ENCODE assay signal across 26 mouse cellular contexts in the genomic region with DNA sequence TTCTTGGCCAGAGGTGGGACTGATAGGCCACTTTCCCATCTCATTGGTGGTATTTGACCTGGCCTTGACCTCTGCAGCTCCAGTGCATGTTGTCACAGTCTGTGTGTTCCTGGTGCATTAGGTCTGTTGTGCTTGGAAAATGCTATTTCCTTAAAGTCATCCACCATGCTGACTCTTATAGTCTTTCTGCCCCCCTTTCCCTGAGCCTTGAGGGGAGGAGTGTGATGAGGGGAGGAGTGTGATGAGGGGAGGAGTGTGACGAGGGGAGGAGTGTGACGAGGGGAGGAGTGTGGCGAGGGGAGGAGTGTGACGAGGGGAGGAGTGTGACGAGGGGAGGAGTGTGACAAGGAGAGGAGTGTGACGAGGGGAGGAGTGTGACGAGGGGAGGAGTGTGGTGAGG.
"Had no signal": no experiment of that assay in that cellular context is flagged by ENCODE, and none has a peak within 500 bp of the region (broad histone marks: within the 10 kb centered on the region; RNA-seq: fewer than 3 reads in every experiment).

No protein-coding gene starts in this region.

- H3K27ac ChIP-seq: embryonic facial prominence, embryonic 10.5 days; embryonic facial prominence, embryonic 12.5 days; embryonic facial prominence, embryonic 13.5 days; embryonic facial prominence, embryonic 15.5 days; forebrain, embryonic 10.5 days; forebrain, embryonic 12.5 days; forebrain, embryonic 13.5 days; forebrain, embryonic 15.5 days; gastrocnemius, adult 2 months; heart, adult 2 months had no signal

- H3K36me3 ChIP-seq: embryonic facial prominence, embryonic 10.5 days; embryonic facial prominence, embryonic 12.5 days; embryonic facial prominence, embryonic 13.5 days; embryonic facial prominence, embryonic 15.5 days; forebrain, embryonic 10.5 days; forebrain, embryonic 12.5 days; forebrain, embryonic 15.5 days had no signal

- H3K4me3 ChIP-seq: embryonic facial prominence, embryonic 10.5 days; embryonic facial prominence, embryonic 12.5 days; embryonic facial prominence, embryonic 13.5 days; embryonic facial prominence, embryonic 15.5 days; erythroblast, embryonic 14.5 days; forebrain, embryonic 10.5 days; forebrain, embryonic 12.5 days; forebrain, embryonic 13.5 days; forebrain, embryonic 15.5 days; gastrocnemius, adult 2 months; heart, adult 2 months had no signal

- H3K27me3 ChIP-seq: embryonic facial prominence, embryonic 12.5 days; embryonic facial prominence, embryonic 13.5 days; embryonic facial prominence, embryonic 15.5 days; forebrain, embryonic 12.5 days; forebrain, embryonic 13.5 days; forebrain, embryonic 15.5 days had no signal

- H3K4me1 ChIP-seq: embryonic facial prominence, embryonic 13.5 days; embryonic facial prominence, embryonic 15.5 days had no signal

- DNase-seq: cerebellum, adult 9-11 months; cerebellum, postnatal 10 days; cerebellum, postnatal 14 days; cerebellum, postnatal 25 days; cerebellum, postnatal 36 days; embryo, embryonic 11 days; forebrain, postnatal 0 days; gastrocnemius, adult 2 months; gastrocnemius, postnatal 10 days; gastrocnemius, postnatal 14 days; gastrocnemius, postnatal 25 days; gastrocnemius, postnatal 36 days; heart, adult 11 months; heart, adult 18-20 months; heart, adult 2 months had no signal

- H3K9ac ChIP-seq: embryonic facial prominence, embryonic 12.5 days; embryonic facial prominence, embryonic 13.5 days; embryonic facial prominence, embryonic 15.5 days; forebrain, embryonic 12.5 days; forebrain, embryonic 13.5 days; forebrain, embryonic 15.5 days; forebrain, postnatal 0 days had no signal

- H3K4me2 ChIP-seq: embryonic facial prominence, embryonic 12.5 days; embryonic facial prominence, embryonic 13.5 days; embryonic facial prominence, embryonic 15.5 days; forebrain, embryonic 12.5 days; forebrain, embryonic 13.5 days; forebrain, embryonic 15.5 days had no signal

- ATAC-seq: forebrain, embryonic 13.5 days; forebrain, embryonic 14.5 days; forebrain, embryonic 15.5 days; forebrain, embryonic 16.5 days; forebrain, postnatal 0 days had no signal

- H3K9me3 ChIP-seq: embryonic facial prominence, embryonic 10.5 days; embryonic facial prominence, embryonic 12.5 days; embryonic facial prominence, embryonic 13.5 days; embryonic facial prominence, embryonic 15.5 days; forebrain, embryonic 12.5 days; forebrain, embryonic 15.5 days had no signal
